Mouse (Mus musculus) CD4-positive naive resting alpha-beta T cell, adult 76 days (primary cell): Measurements from ENCODE around the gene Cry1. TPM values are rescaled to one million over a fixed set of nuclear protein-coding genes. Genes with fewer than 3 reads are reported as not detected.

ENCODE experiments used
- total RNA-seq: library from RNA; stranded (reverse); gene quantifications from one replicate; pipeline ENCODE4 v1.2.4, GENCODE M21; 2023

Cry1 gene
- 39.7 TPM for total RNA-seq

GRCm38 (mm10) chr10:85184964-85185608 is at the start of gene Cry1:
Gene Cry1 (minus strand): TSS chr10:85185064.

GRCm38 (mm10) chr10:85127395-85128287 is 57.2 kb downstream of the Cry1 start, which contains the start of gene Mterf2:
Gene Mterf2 (minus strand): TSS chr10:85128027.

GRCm38 (mm10) chr10:85102247-85103084 is 82.4 kb downstream of the Cry1 start, which contains the start of the genes Fhl4 and Tmem263:
Gene Fhl4 (minus strand): TSS chr10:85102495.
Gene Tmem263 (plus strand): TSS chr10:85102627.

Other genes with a start within 250 kb of the Cry1 start
- gene Fhl4, start 82.6 kb downstream of the Cry1 start, total RNA-seq: 0.44 TPM
- 7.9 TPM for gene Tmem263, start 82.4 kb downstream of the Cry1 start, total RNA-seq
- gene Mterf2, start 57.0 kb downstream of the Cry1 start, total RNA-seq: 6.9 TPM
- gene Btbd11, start 201.8 kb upstream of the Cry1 start, total RNA-seq: 45.3 TPM